Mouse (Mus musculus) liver, embryonic 14.5 days (tissue): Measurements from ENCODE around the gene Hirip3.

Source experiments
- CTCF ChIP-seq: IDR thresholded peaks from 2 replicates; pipeline ENCODE4 v1.5.1; 2016; ENCODE audit warnings: antibody characterized with exemption, low read depth, control low read depth
- EP300 ChIP-seq: IDR thresholded peaks from 2 replicates; pipeline ENCODE4 v1.6.1; 2016; ENCODE audit warnings: antibody characterized with exemption, low read depth

- TF ChIP-seq CTCF (no peak), EP300 (no peak)
Measured at GRCm38 (mm10) chr7:126847421-126848398, 14.1 kb upstream of the Hirip3 start.
